Mouse (Mus musculus) liver, postnatal 0 days (tissue): ENCODE data around the gene 1110051M20Rik. TPM values are rescaled to one million over a fixed set of nuclear protein-coding genes. Genes with fewer than 3 reads are reported as not detected.

Experiments
- ATAC-seq: fragments of 200-750 bp; cut with Nextera tagmentation; 2 replicates; pipeline ENCODE4 v1.8.0; 2017; ENCODE audit warnings: mild to moderate bottlenecking, moderate library complexity
- DNase-seq: peaks from one replicate; pipeline ENCODE4 v3.0.0-alpha.2; 2016
- H3K27ac ChIP-seq: fragments of 300-500 bp; sonication (generic); 2 replicates; pipeline ENCODE4 v1.5.1; 2014; ENCODE audit warnings: antibody characterized with exemption, moderate library complexity, mild to moderate bottlenecking, low read depth
- H3K27me3 ChIP-seq: fragments of 300-500 bp; sonication (generic); 2 replicates; pipeline ENCODE4 v1.6.1; 2014; ENCODE audit warnings: low read length, control low read depth, mixed read lengths; ENCODE audit not compliant: insufficient read depth
- H3K36me3 ChIP-seq: fragments of 300-500 bp; sonication (generic); replicated peaks from 2 replicates; pipeline ENCODE4 v1.6.1; 2014; ENCODE audit warnings: mild to moderate bottlenecking, control low read depth, low read length, moderate library complexity, mixed read lengths; ENCODE audit not compliant: insufficient read depth
- H3K4me1 ChIP-seq: fragments of 300-500 bp; sonication (generic); 2 replicates; pipeline ENCODE4 v1.6.1; 2014; ENCODE audit warnings: antibody characterized with exemption, mild to moderate bottlenecking, control low read depth; ENCODE audit not compliant: insufficient read depth
- H3K4me2 ChIP-seq: fragments of 300-500 bp; sonication (generic); 2 replicates; pipeline ENCODE4 v1.6.1; 2014; ENCODE audit warnings: low read depth, mild to moderate bottlenecking, low read length, moderate library complexity, mixed read lengths
- H3K4me3 ChIP-seq: fragments of 300-500 bp; sonication (generic); 2 replicates; pipeline ENCODE4 v1.5.1; 2014; ENCODE audit warnings: low read depth, low read length
- H3K9ac ChIP-seq: fragments of 300-500 bp; sonication (generic); replicated peaks from 2 replicates; pipeline ENCODE4 v1.6.1; 2014; ENCODE audit warnings: mild to moderate bottlenecking, moderate library complexity
- H3K9me3 ChIP-seq: fragments of 300-500 bp; sonication (generic); 2 replicates; pipeline ENCODE4 v1.6.1; 2016; ENCODE audit warnings: mild to moderate bottlenecking, control low read depth, low read length, mixed read lengths
- CTCF ChIP-seq: sonication (generic); IDR thresholded peaks from 2 replicates; pipeline ENCODE4 v1.5.1; 2016; ENCODE audit warnings: antibody characterized with exemption, low read depth
- EP300 ChIP-seq: IDR thresholded peaks from 2 replicates; pipeline ENCODE4 v1.6.1; 2016; ENCODE audit warnings: antibody characterized with exemption, low read depth, mild to moderate bottlenecking
- WGBS: fragments of 180-500 bp; shearing (Covaris S2); extraction: QIAGEN DNeasy Blood & Tissue Kit; methylation state at CpG from one replicate; pipeline ENCODE4 v1.1.7; 2014; ENCODE audit not compliant: insufficient replicate concordance; 5-methylcytosine and 5-hydroxymethylcytosine counted together
- polyA plus RNA-seq: library from polyadenylated mRNA; unstranded; fragments of >200 nt; fragmentation: Nextera tagmentation; extraction: Ambion mirVana; gene quantifications from 2 replicates; pipeline ENCODE4 v1.2.1, GENCODE M21; 2015

Gene 1110051M20Rik
- polyA plus RNA-seq, 1 experiment from 2014 or later: 5.5 TPM

GRCm38 (mm10) chr2:91437116-91437815, 7.2 kb downstream of the 1110051M20Rik start:
- no peaks in the 10 kb centered on the region for H3K9me3 ChIP-seq
- no peak for DNase-seq
- H3K4me2 ChIP-seq: no peak overlapping the region
- no peaks in the 10 kb centered on the region for H3K36me3 ChIP-seq
- no peaks in the 10 kb centered on the region for H3K4me1 ChIP-seq
- H3K9ac ChIP-seq: no peak overlapping the region
- TF ChIP-seq EP300 (no peak), CTCF (no peak)
- WGBS: 83% methylated on average over 5 of the region's 5 CpGs
- H3K27me3 ChIP-seq: no peaks in the 10 kb centered on the region
- H3K4me3 ChIP-seq: no peak overlapping the region
- H3K27ac ChIP-seq: no peak overlapping the region
- no peak for ATAC-seq

GRCm38 (mm10) chr2:91436713-91437112, 7.8 kb downstream of the 1110051M20Rik start:
- Histone ChIP-seq H3K27me3 (no peaks in the 10 kb centered on the region), H3K4me1 (no peaks in the 10 kb centered on the region), H3K9ac (no peak overlapping the region), H3K4me3 (no peak overlapping the region), H3K36me3 (no peaks in the 10 kb centered on the region), H3K4me2 (no peak overlapping the region), H3K9me3 (no peaks in the 10 kb centered on the region), H3K27ac (no peak overlapping the region)
- no peak for ATAC-seq
- DNase-seq: no peak
- TF ChIP-seq CTCF: no peak
- no peak for TF ChIP-seq EP300
- WGBS: 87% methylated on average over 8 of the region's 8 CpGs

GRCm38 (mm10) chr2:91430600-91430919, 13.9 kb downstream of the 1110051M20Rik start:
- Histone ChIP-seq H3K9ac (no peak overlapping the region), H3K4me3 (no peak overlapping the region), H3K27me3 (no peaks in the 10 kb centered on the region), H3K4me2 (no peak overlapping the region), H3K9me3 (no peaks in the 10 kb centered on the region), H3K36me3 (no peaks in the 10 kb centered on the region), H3K4me1 (no peaks in the 10 kb centered on the region), H3K27ac (no peak overlapping the region)
- DNase-seq (no peak), ATAC-seq (no peak)
- 69% methylated on average over 6 of the region's 6 CpGs for WGBS
- TF ChIP-seq EP300 (no peak), CTCF (no peak)

GRCm38 (mm10) chr2:91429915-91430599, 14.4 kb downstream of the 1110051M20Rik start:
- H3K4me2 ChIP-seq: no peak overlapping the region
- H3K4me1 ChIP-seq: no peaks in the 10 kb centered on the region
- H3K9me3 ChIP-seq: no peaks in the 10 kb centered on the region
- 53% methylated on average over 9 of the region's 9 CpGs for WGBS
- DNase-seq (no peak), ATAC-seq (no peak)
- H3K27ac ChIP-seq: no peak overlapping the region
- TF ChIP-seq EP300 (no peak), CTCF (no peak)
- H3K36me3 ChIP-seq: no peaks in the 10 kb centered on the region
- H3K27me3 ChIP-seq: no peaks in the 10 kb centered on the region
- H3K9ac ChIP-seq: no peak overlapping the region
- H3K4me3 ChIP-seq: no peak overlapping the region

GRCm38 (mm10) chr2:91429146-91429545, 15.4 kb downstream of the 1110051M20Rik start:
- Histone ChIP-seq H3K27me3 (no peaks in the 10 kb centered on the region), H3K4me2 (no peak overlapping the region), H3K4me3 (no peak overlapping the region), H3K9me3 (no peaks in the 10 kb centered on the region), H3K36me3 (no peaks in the 10 kb centered on the region), H3K4me1 (no peaks in the 10 kb centered on the region), H3K9ac (no peak overlapping the region), H3K27ac (no peak overlapping the region)
- no peak for TF ChIP-seq CTCF
- TF ChIP-seq EP300: no peak
- WGBS: 77% methylated on average over 3 of the region's 3 CpGs
- DNase-seq (no peak), ATAC-seq (no peak)

- Histone ChIP-seq H3K9ac (no peak overlapping the region), H3K4me2 (no peak overlapping the region), H3K36me3 (no peaks in the 10 kb centered on the region), H3K27me3 (no peaks in the 10 kb centered on the region), H3K27ac (no peak overlapping the region), H3K9me3 (no peaks in the 10 kb centered on the region), H3K4me1 (no peaks in the 10 kb centered on the region), H3K4me3 (no peak overlapping the region)
- no peak for TF ChIP-seq EP300
- no peak for TF ChIP-seq CTCF
- 73% methylated on average over 1 of the region's 1 CpGs for WGBS
- ATAC-seq: no peak
- no peak for DNase-seq
These were observed 18.2 kb downstream of the 1110051M20Rik start for GRCm38 (mm10) chr2:91426321-91426720.
